ENCODE assay signal across 24 mouse cellular contexts in genomic region chr2:80026053-80026452, GRCm38 (mm10).
DNase-seq lines count a peak whose midpoint lies in the region; ATAC-seq lines count a peak whose summit lies in the region.
"Had no signal": no experiment of that assay in that cellular context is flagged by ENCODE, and none has a peak within 500 bp of the region (broad histone marks: within the 10 kb centered on the region; RNA-seq: fewer than 3 reads in every experiment).

No protein-coding gene starts in this region.

- no peaks in the 10 kb centered on the region for H3K36me3 ChIP-seq in midbrain, embryonic 11.5 days (ENCODE audit: control insufficient read depth, insufficient read depth, low read length)
- no peaks in the 10 kb centered on the region for H3K36me3 ChIP-seq in midbrain, embryonic 13.5 days
- H3K36me3 ChIP-seq: embryonic facial prominence, embryonic 15.5 days; forebrain, embryonic 10.5 days; G1E; heart, embryonic 15.5 days; hindbrain, embryonic 15.5 days had no signal

- no peaks in the 10 kb centered on the region for H3K9me3 ChIP-seq in midbrain, embryonic 11.5 days (ENCODE audit: control insufficient read depth, low read length)
- H3K9me3 ChIP-seq in midbrain, embryonic 13.5 days = no peaks in the 10 kb centered on the region
- H3K9me3 ChIP-seq: embryonic facial prominence, embryonic 15.5 days; forebrain, embryonic 10.5 days; G1E; heart, embryonic 15.5 days; hindbrain, embryonic 15.5 days had no signal

- no peaks in the 10 kb centered on the region for H3K27me3 ChIP-seq in midbrain, embryonic 11.5 days (ENCODE audit: control insufficient read depth, insufficient read depth, low read length)
- H3K27me3 ChIP-seq in midbrain, embryonic 13.5 days = no peaks in the 10 kb centered on the region
- H3K27me3 ChIP-seq: embryonic facial prominence, embryonic 15.5 days; heart, embryonic 15.5 days; hindbrain, embryonic 15.5 days had no signal

- no peaks in the 10 kb centered on the region for H3K4me1 ChIP-seq in midbrain, embryonic 11.5 days (ENCODE audit: control insufficient read depth, insufficient read depth, low read length)
- no peaks in the 10 kb centered on the region for H3K4me1 ChIP-seq in midbrain, embryonic 13.5 days (replicated peaks)
- H3K4me1 ChIP-seq: embryonic facial prominence, embryonic 15.5 days; forebrain, embryonic 10.5 days; hindbrain, embryonic 15.5 days had no signal

- no peak overlapping the region for H3K9ac ChIP-seq in midbrain, embryonic 11.5 days (ENCODE audit: low read length)
- H3K9ac ChIP-seq in midbrain, embryonic 13.5 days (replicated peaks) = no peak overlapping the region
- H3K9ac ChIP-seq: embryonic facial prominence, embryonic 15.5 days; heart, embryonic 15.5 days; hindbrain, embryonic 15.5 days had no signal

- no peak overlapping the region for H3K4me2 ChIP-seq in midbrain, embryonic 11.5 days
- H3K4me2 ChIP-seq in midbrain, embryonic 13.5 days (replicated peaks) = no peak overlapping the region
- H3K4me2 ChIP-seq: embryonic facial prominence, embryonic 15.5 days; heart, embryonic 11.5 days; heart, embryonic 15.5 days; hindbrain, embryonic 15.5 days had no signal

- peak; percentile 59 for DNase-seq in midbrain, embryonic 11.5 days (ENCODE audit: low spot score, missing footprints)
- DNase-seq in gastrocnemius, adult 18-20 months (ENCODE audit: low spot score) = no peak
- DNase-seq in lung, postnatal 10 days = no peak
- no peak for DNase-seq in B cell, adult 2 months
- DNase-seq: adrenal gland, adult 8-10 months; adrenal gland, postnatal 36 days; cerebellum, adult 18-20 months; cerebellum, adult 9-11 months; embryo, embryonic 11 days; gastrocnemius, postnatal 10 days; heart, adult 2 months; heart, postnatal 14 days had no signal

- no peak for ATAC-seq in midbrain, embryonic 11.5 days (ENCODE audit: low FRiP score)
- ATAC-seq in midbrain, embryonic 13.5 days = no peak
- 0 out of 2 replicates have a peak, but pooled peaks have one; percentile 26 for ATAC-seq in common myeloid progenitor, adult 5-6 weeks (replicated peaks; ENCODE audit: low read depth, poor library complexity, severe bottlenecking)
- peak; percentile 50 for ATAC-seq in megakaryocyte progenitor cell, adult 5-6 weeks (replicated peaks; ENCODE audit: poor library complexity)
- ATAC-seq: CD4-positive, CD25-positive, alpha-beta regulatory T cell, adult 4 months; forebrain, embryonic 14.5 days had no signal

- 84% methylated on average over 1 of the region's 1 CpGs for WGBS in midbrain, embryonic 11.5 days
- WGBS in midbrain, embryonic 13.5 days = 91% methylated on average over 1 of the region's 1 CpGs

- H3K27ac ChIP-seq in midbrain, embryonic 11.5 days (ENCODE audit: low read depth, low read length) = no peak overlapping the region
- no peak overlapping the region for H3K27ac ChIP-seq in midbrain, embryonic 13.5 days
- H3K27ac ChIP-seq: embryonic facial prominence, embryonic 15.5 days; forebrain, embryonic 10.5 days; heart, adult 2 months; heart, embryonic 15.5 days; hindbrain, embryonic 15.5 days had no signal

- no peak overlapping the region for H3K4me3 ChIP-seq in midbrain, embryonic 11.5 days (ENCODE audit: low read depth, low read length)
- no peak overlapping the region for H3K4me3 ChIP-seq in midbrain, embryonic 13.5 days (replicated peaks)
- H3K4me3 ChIP-seq: embryonic facial prominence, embryonic 15.5 days; erythroblast, embryonic 14.5 days; forebrain, embryonic 10.5 days; heart, adult 2 months; heart, embryonic 15.5 days; hindbrain, embryonic 15.5 days had no signal

Comparison
In these comparisons a context has a peak if more than half of its experiments do, and no peak if none do; other contexts are left out.
1. ATAC-seq: peak in common myeloid progenitor, adult 5-6 weeks (single experiment) and megakaryocyte progenitor cell, adult 5-6 weeks (single experiment); none in midbrain, embryonic 11.5 days (single experiment) and midbrain, embryonic 13.5 days (single experiment).